Comparison of ENCODE assay signal across 8 mouse cellular contexts in the genomic region with DNA sequence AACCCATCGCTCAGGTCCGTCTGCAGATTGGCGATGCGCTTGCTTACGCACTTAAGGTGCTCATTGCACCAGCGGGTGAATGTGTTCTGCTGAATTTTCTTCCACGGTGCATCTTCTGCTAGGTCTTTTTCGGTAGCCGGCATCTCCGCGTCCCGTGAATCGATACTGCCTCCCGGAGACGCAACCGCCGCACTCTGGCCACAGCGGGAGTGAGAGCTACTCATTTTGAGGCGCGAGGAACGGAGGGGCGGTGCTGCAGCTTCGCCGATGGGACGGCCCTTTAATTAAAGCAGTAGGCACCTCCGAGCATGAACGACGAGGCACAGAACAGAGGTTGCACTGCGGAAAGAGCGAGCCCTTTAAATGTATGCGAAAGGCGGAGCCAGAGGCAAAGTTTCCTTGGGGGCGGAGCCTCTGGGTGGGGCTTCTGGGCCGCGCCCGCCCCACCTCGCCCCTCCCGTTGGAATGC. TPM values are rescaled to one million over a fixed set of nuclear protein-coding genes. Genes with fewer than 3 reads are reported as not detected.
DNase-seq lines count a peak whose midpoint lies in the region; ATAC-seq lines count a peak whose summit lies in the region.

No protein-coding gene starts in this region.

- peak overlapping the region; percentile 58 for H3K4me3 ChIP-seq in hindbrain, embryonic 12.5 days

- peak overlapping the region; percentile 77 for H3K9ac ChIP-seq in hindbrain, embryonic 12.5 days

- no peaks in the 10 kb centered on the region for H3K9me3 ChIP-seq in hindbrain, embryonic 12.5 days (replicated peaks)

- H3K27me3 ChIP-seq in hindbrain, embryonic 12.5 days: no peaks in the 10 kb centered on the region

- peaks cover 9% of the 10 kb centered on the region for H3K4me1 ChIP-seq in hindbrain, embryonic 12.5 days

- peak; percentile 93 for DNase-seq in NIH3T3 (ENCODE audit: low read depth)
- DNase-seq in cerebellum, adult 9-11 months: peak; percentile 90
- DNase-seq in frontal cortex, postnatal 10 days (ENCODE audit: low spot score in 2 of 2): peak; percentile 82
- peak; percentile 83 for DNase-seq in left cerebral cortex, adult 11 months (ENCODE audit: low spot score)
- DNase-seq in lung, postnatal 36 days: peak; percentile 95
- peak; percentile 91 for DNase-seq in retina, embryonic 14.5 days (ENCODE audit: low spot score)
- peak; percentile 79 to 89 for DNase-seq in thymus, postnatal 36 days

- whole genome bisulfite sequencing in hindbrain, embryonic 12.5 days: 17% methylated on average over 38 of the region's 38 CpGs

- peak overlapping the region; percentile 88 for H3K27ac ChIP-seq in hindbrain, embryonic 12.5 days

- peak overlapping the region; percentile 58 for H3K4me2 ChIP-seq in hindbrain, embryonic 12.5 days (replicated peaks)

- peaks cover 19% of the 10 kb centered on the region for H3K36me3 ChIP-seq in hindbrain, embryonic 12.5 days

- peak; percentile 91 for ATAC-seq in hindbrain, embryonic 12.5 days (ENCODE audit: low FRiP score)

RNA-seq across cellular contexts. Expression of gene Flna, which starts 3.4 kb away (rescaled TPM):
- polyA plus RNA-seq in hindbrain, embryonic 12.5 days (2016; fragmentation: Nextera tagmentation; extraction: Ambion mirVana): 253 and 262 TPM in 2 replicates

RNA-seq across cellular contexts. Expression of gene Emd, which starts 8.2 kb away (rescaled TPM):
- polyA plus RNA-seq in hindbrain, embryonic 12.5 days (2016; fragmentation: Nextera tagmentation; extraction: Ambion mirVana): 17.0 and 18.2 TPM in 2 replicates

RNA-seq across cellular contexts. Expression of gene Rpl10, which starts 24.4 kb away (rescaled TPM):
- 520 and 550 TPM in 2 replicates for polyA plus RNA-seq in hindbrain, embryonic 12.5 days (2016; fragmentation: Nextera tagmentation; extraction: Ambion mirVana)

RNA-seq across cellular contexts. Expression of gene Taz, which starts 35.5 kb away (rescaled TPM):
- 80.2 and 85.6 TPM in 2 replicates for polyA plus RNA-seq in hindbrain, embryonic 12.5 days (2016; fragmentation: Nextera tagmentation; extraction: Ambion mirVana)

RNA-seq across cellular contexts. Expression of gene Dnase1l1, which starts 35.9 kb away (rescaled TPM):
- 6.3 and 6.5 TPM in 2 replicates for polyA plus RNA-seq in hindbrain, embryonic 12.5 days (2016; fragmentation: Nextera tagmentation; extraction: Ambion mirVana)

Comparison
In these comparisons a context has a peak if more than half of its experiments do, and no peak if none do; other contexts are left out.
1. Peak in every context shown above with its lines: DNase-seq, ATAC-seq, H3K4me3 ChIP-seq and H3K27ac ChIP-seq.